Comparison of ENCODE assay signal across 23 mouse cellular contexts in genomic region chr2:51509220-51510011, GRCm38 (mm10).
DNase-seq lines count a peak whose midpoint lies in the region; ATAC-seq and TF ChIP-seq lines count a peak whose summit lies in the region.
"Had no signal": no experiment of that assay in that cellular context is flagged by ENCODE, and none has a peak within 500 bp of the region (broad histone marks: within the 10 kb centered on the region; RNA-seq: fewer than 3 reads in every experiment).

No protein-coding gene starts in this region.

- H3K4me2 ChIP-seq in limb, embryonic 14.5 days (replicated peaks; ENCODE audit: low read depth, low read length, severe bottlenecking), result no peak overlapping the region
- H3K4me2 ChIP-seq in intestine, embryonic 16.5 days (ENCODE audit: low read depth, low read length), result no peak overlapping the region
- H3K4me2 ChIP-seq: hindbrain, embryonic 15.5 days had no signal

- no peak for TF ChIP-seq RAD21 in MEL (IDR thresholded peaks at IDR 0.05; ENCODE audit: low read depth, low read length)

- H3K4me1 ChIP-seq in limb, embryonic 14.5 days (ENCODE audit: control insufficient read depth, insufficient read depth, low read length), result peaks cover 4% of the 10 kb centered on the region; the same call in 1 of the 2 replicates
- H3K4me1 ChIP-seq in limb, embryonic 10.5 days, result peaks cover 11% of the 10 kb centered on the region
- H3K4me1 ChIP-seq in MEL (ENCODE audit: control insufficient read depth in 1 of 2, insufficient read depth in 2 of 2, low read length in 2 of 2), result peaks cover 14 to 15% of the 10 kb centered on the region in 2 experiments
- H3K4me1 ChIP-seq in intestine, embryonic 16.5 days (ENCODE audit: control insufficient read depth, insufficient read depth, low read length), result no peaks in the 10 kb centered on the region
- H3K4me1 ChIP-seq: forebrain, embryonic 10.5 days; heart, embryonic 10.5 days; hindbrain, embryonic 10.5 days; hindbrain, embryonic 15.5 days had no signal

- H3K27ac ChIP-seq in limb, embryonic 14.5 days (replicated peaks; ENCODE audit: low read depth, low read length), result no peak overlapping the region
- no peak overlapping the region for H3K27ac ChIP-seq in limb, embryonic 10.5 days
- H3K27ac ChIP-seq in MEL (ENCODE audit: control insufficient read depth, low read depth, low read length), result peak overlapping the region; percentile 81
- H3K27ac ChIP-seq in intestine, embryonic 16.5 days (ENCODE audit: low read length), result no peak overlapping the region
- H3K27ac ChIP-seq: forebrain, embryonic 10.5 days; gastrocnemius, adult 2 months; heart, adult 2 months; heart, embryonic 10.5 days; hindbrain, embryonic 10.5 days; hindbrain, embryonic 15.5 days had no signal

- DNase-seq in limb, embryonic 14.5 days (ENCODE audit: low spot score), result peak; percentile 1
- no peak for DNase-seq in limb, embryonic 10.5 days (ENCODE audit: low spot score)
- peak; percentile 59 for DNase-seq in MEL (ENCODE audit: low read depth, low spot score)
- no peak for DNase-seq in urinary bladder, adult 2 months (ENCODE audit: low spot score)
- DNase-seq: adrenal gland, postnatal 10 days; cerebellum, adult 11 months; cerebellum, adult 8-10 months; cerebellum, postnatal 10 days; cerebellum, postnatal 36 days; forebrain, postnatal 0 days; gastrocnemius, adult 2 months; gastrocnemius, postnatal 14 days; heart, adult 2 months; kidney, adult 11 months had no signal

- no peak overlapping the region for H3K4me3 ChIP-seq in limb, embryonic 14.5 days (replicated peaks; ENCODE audit: low read length)
- H3K4me3 ChIP-seq in limb, embryonic 10.5 days, result no peak overlapping the region
- H3K4me3 ChIP-seq in MEL (ENCODE audit: control insufficient read depth in 1 of 2, insufficient read depth in 1 of 2, low read depth in 2 of 2, low read length in 2 of 2), result peak overlapping the region in 1 of 2 experiments; percentile 19; a peak in 2 of 4 replicates
- H3K4me3 ChIP-seq in intestine, embryonic 16.5 days (ENCODE audit: low read length), result no peak overlapping the region
- H3K4me3 ChIP-seq: forebrain, embryonic 10.5 days; gastrocnemius, adult 2 months; heart, adult 2 months; heart, embryonic 10.5 days; hindbrain, embryonic 10.5 days; hindbrain, embryonic 15.5 days had no signal

- no peaks in the 10 kb centered on the region for H3K79me2 ChIP-seq in MEL (ENCODE audit: control insufficient read depth, insufficient read depth, low read length, poor library complexity)

- no peaks in the 10 kb centered on the region for H3K9me3 ChIP-seq in limb, embryonic 14.5 days (ENCODE audit: control insufficient read depth, low read length)
- no peaks in the 10 kb centered on the region for H3K9me3 ChIP-seq in limb, embryonic 10.5 days (replicated peaks)
- no peaks in the 10 kb centered on the region for H3K9me3 ChIP-seq in MEL (replicated peaks; ENCODE audit: insufficient read depth, low read length)
- no peaks in the 10 kb centered on the region for H3K9me3 ChIP-seq in intestine, embryonic 16.5 days (ENCODE audit: control insufficient read depth, low read length)
- H3K9me3 ChIP-seq: forebrain, embryonic 10.5 days; heart, embryonic 10.5 days; hindbrain, embryonic 10.5 days; hindbrain, embryonic 15.5 days had no signal

- no peak overlapping the region for H3K9ac ChIP-seq in limb, embryonic 14.5 days (ENCODE audit: low read depth, low read length, severe bottlenecking)
- peak overlapping the region; percentile 30 for H3K9ac ChIP-seq in MEL (ENCODE audit: control insufficient read depth, low read depth, low read length, poor library complexity, severe bottlenecking)
- H3K9ac ChIP-seq in intestine, embryonic 16.5 days (ENCODE audit: low read depth, low read length), result no peak overlapping the region
- H3K9ac ChIP-seq: forebrain, postnatal 0 days; hindbrain, embryonic 15.5 days had no signal

- TF ChIP-seq CTCF in MEL (IDR thresholded peaks at IDR 0.05 in 2 of 3, conservative IDR thresholded peaks at IDR 0.05 in 1 of 3; ENCODE audit: control insufficient read depth in 1 of 3, insufficient read depth in 1 of 3, low read depth in 2 of 3, low read length in 3 of 3, poor library complexity in 1 of 3, severe bottlenecking in 1 of 3), result no peak

- H3K27me3 ChIP-seq in limb, embryonic 14.5 days (ENCODE audit: control insufficient read depth, insufficient read depth, low read length), result no peaks in the 10 kb centered on the region
- no peaks in the 10 kb centered on the region for H3K27me3 ChIP-seq in limb, embryonic 10.5 days (ENCODE audit: low read depth, poor library complexity, severe bottlenecking)
- no peaks in the 10 kb centered on the region for H3K27me3 ChIP-seq in MEL (ENCODE audit: control insufficient read depth in 1 of 2, insufficient read depth in 2 of 2, low read length in 2 of 2)
- H3K27me3 ChIP-seq in intestine, embryonic 16.5 days (replicated peaks; ENCODE audit: control insufficient read depth, insufficient read depth, low read length), result no peaks in the 10 kb centered on the region
- H3K27me3 ChIP-seq: hindbrain, embryonic 15.5 days; Patski had no signal

- TF ChIP-seq EP300 in MEL (IDR thresholded peaks at IDR 0.05; ENCODE audit: low read depth in 1 of 2, low read length in 2 of 2), result peak; percentile 53 to 60

- no peak for TF ChIP-seq POLR2A in limb, embryonic 14.5 days (IDR thresholded peaks at IDR 0.05; ENCODE audit: borderline replicate concordance, extremely low read depth, insufficient read depth, insufficient read length)
- no peak for TF ChIP-seq POLR2A in MEL (IDR thresholded peaks at IDR 0.05; ENCODE audit: control insufficient read depth in 1 of 2, insufficient read depth in 1 of 2, low read depth in 1 of 2, low read length in 2 of 2, poor library complexity in 1 of 2)

- H3K36me3 ChIP-seq in limb, embryonic 14.5 days (ENCODE audit: control insufficient read depth, insufficient read depth, low read length), result no peaks in the 10 kb centered on the region
- no peaks in the 10 kb centered on the region for H3K36me3 ChIP-seq in limb, embryonic 10.5 days
- H3K36me3 ChIP-seq in MEL (ENCODE audit: control insufficient read depth in 1 of 2, insufficient read depth in 2 of 2, low read length in 2 of 2), result peaks cover 0 to 24% of the 10 kb centered on the region in 2 experiments; a peak in 2 of 4 replicates
- no peaks in the 10 kb centered on the region for H3K36me3 ChIP-seq in intestine, embryonic 16.5 days (ENCODE audit: control insufficient read depth, insufficient read depth, low read length)
- H3K36me3 ChIP-seq: forebrain, embryonic 10.5 days; heart, embryonic 10.5 days; hindbrain, embryonic 10.5 days; hindbrain, embryonic 15.5 days had no signal

- WGBS in limb, embryonic 14.5 days, result 46% methylated on average over 8 of the region's 8 CpGs
- WGBS in limb, embryonic 10.5 days, result 45% methylated on average over 8 of the region's 8 CpGs
- 37% methylated on average over 8 of the region's 8 CpGs for WGBS in intestine, embryonic 16.5 days

- no peak for ATAC-seq in limb, embryonic 14.5 days (ENCODE audit: low FRiP score, low read depth)
- peak; percentile 66 for ATAC-seq in common myeloid progenitor, adult 5-6 weeks (replicated peaks; ENCODE audit: low read depth, poor library complexity, severe bottlenecking)
- peak; percentile 69 for ATAC-seq in megakaryocyte progenitor cell, adult 5-6 weeks (replicated peaks; ENCODE audit: poor library complexity)
- no peak for ATAC-seq in intestine, embryonic 16.5 days
- ATAC-seq: forebrain, embryonic 14.5 days; forebrain, postnatal 0 days; Patski had no signal

TF ChIP-seq in MEL, 35 proteins besides CTCF, POLR2A, EP300 and RAD21:
- TF ChIP-seq MYC (IDR thresholded peaks at IDR 0.05; ENCODE audit: low read depth, low read length) (0 out of 2 replicates have a peak, but pooled peaks have one; percentile 26), MXI1 (IDR thresholded peaks at IDR 0.05; ENCODE audit: low read depth, low read length) (peak; percentile 37; the same call in 1 of the 2 replicates), ZKSCAN1 (IDR thresholded peaks at IDR 0.05; ENCODE audit: low read depth, low read length) (no peak), MAFK (IDR thresholded peaks at IDR 0.05; ENCODE audit: borderline replicate concordance, low read depth, low read length) (no peak), ETS1 (IDR thresholded peaks at IDR 0.05; ENCODE audit: low read depth, low read length) (peak; percentile 58), BHLHE40 (IDR thresholded peaks at IDR 0.05; ENCODE audit: borderline replicate concordance, low read depth, low read length) (no peak), GATA1 (IDR thresholded peaks at IDR 0.05; ENCODE audit: low read depth, low read length) (no peak), MAX (IDR thresholded peaks at IDR 0.05; ENCODE audit: low read length) (peak; percentile 62; the same call in 1 of the 2 replicates)

Comparison
In these comparisons a context has a peak if more than half of its experiments do, and no peak if none do; other contexts are left out.
1. DNase-seq: peak in limb, embryonic 14.5 days (single experiment) and MEL (single experiment); none in limb, embryonic 10.5 days (single experiment) and urinary bladder, adult 2 months (single experiment).
2. ATAC-seq: peak in common myeloid progenitor, adult 5-6 weeks (single experiment) and megakaryocyte progenitor cell, adult 5-6 weeks (single experiment); none in limb, embryonic 14.5 days (single experiment) and intestine, embryonic 16.5 days (single experiment).